Mouse (Mus musculus): Measurements from ENCODE around the gene Bbox1. TPM values are rescaled to one million over a fixed set of nuclear protein-coding genes. Genes with fewer than 3 reads are reported as not detected.

Bbox1 gene
- polyA plus RNA-seq, 1 experiment, result not detected

GRCm38 (mm10) chr2:110305358-110306283 is 8.7 kb downstream of the Bbox1 start:
- WGBS, result 88% methylated on average over 12 of the region's 12 CpGs
- no peak overlapping the region for H3K27ac ChIP-seq (ENCODE audit: insufficient read depth, low read length)
- H3K4me3 ChIP-seq (ENCODE audit: extremely low read depth, insufficient read depth, insufficient read length), result no peak overlapping the region
- no peak for DNase-seq (ENCODE audit: low read depth in 1 of 2, low spot score in 2 of 2)
- no peaks in the 10 kb centered on the region for H3K4me1 ChIP-seq (ENCODE audit: control insufficient read depth, insufficient read depth, insufficient read length)
- no peak for TF ChIP-seq POLR2A (IDR thresholded peaks at IDR 0.05; ENCODE audit: low read depth, low read length)
- no peak for TF ChIP-seq CTCF (IDR thresholded peaks at IDR 0.05; ENCODE audit: extremely low read depth, insufficient read depth, insufficient read length, insufficient replicate concordance)
- no peaks in the 10 kb centered on the region for H3K27me3 ChIP-seq (ENCODE audit: control insufficient read depth, insufficient read depth, low read length)
- H3K36me3 ChIP-seq (ENCODE audit: control insufficient read depth, insufficient read depth, low read length), result no peaks in the 10 kb centered on the region

GRCm38 (mm10) chr2:110302261-110302660 is 12.1 kb downstream of the Bbox1 start:
- WGBS, result 13% methylated on average over 2 of the region's 2 CpGs
- TF ChIP-seq POLR2A (IDR thresholded peaks at IDR 0.05; ENCODE audit: low read depth, low read length) (no peak), CTCF (IDR thresholded peaks at IDR 0.05; ENCODE audit: extremely low read depth, insufficient read depth, insufficient read length, insufficient replicate concordance) (no peak)
- DNase-seq (ENCODE audit: low read depth in 1 of 2, low spot score in 2 of 2), result no peak
- Histone ChIP-seq H3K4me1 (ENCODE audit: control insufficient read depth, insufficient read depth, insufficient read length) (no peaks in the 10 kb centered on the region), H3K27me3 (ENCODE audit: control insufficient read depth, insufficient read depth, low read length) (no peaks in the 10 kb centered on the region), H3K27ac (ENCODE audit: insufficient read depth, low read length) (no peak overlapping the region), H3K4me3 (ENCODE audit: extremely low read depth, insufficient read depth, insufficient read length) (no peak overlapping the region), H3K36me3 (ENCODE audit: control insufficient read depth, insufficient read depth, low read length) (no peaks in the 10 kb centered on the region)

- 82% methylated on average over 3 of the region's 3 CpGs for WGBS
- no peak overlapping the region for H3K4me3 ChIP-seq (ENCODE audit: extremely low read depth, insufficient read depth, insufficient read length)
- no peak for TF ChIP-seq POLR2A (IDR thresholded peaks at IDR 0.05; ENCODE audit: low read depth, low read length)
- TF ChIP-seq CTCF (IDR thresholded peaks at IDR 0.05; ENCODE audit: extremely low read depth, insufficient read depth, insufficient read length, insufficient replicate concordance), result no peak
- H3K27ac ChIP-seq (ENCODE audit: insufficient read depth, low read length), result no peak overlapping the region
- H3K27me3 ChIP-seq (ENCODE audit: control insufficient read depth, insufficient read depth, low read length), result no peaks in the 10 kb centered on the region
- no peaks in the 10 kb centered on the region for H3K4me1 ChIP-seq (ENCODE audit: control insufficient read depth, insufficient read depth, insufficient read length)
- no peaks in the 10 kb centered on the region for H3K36me3 ChIP-seq (ENCODE audit: control insufficient read depth, insufficient read depth, low read length)
- DNase-seq (ENCODE audit: low read depth in 1 of 2, low spot score in 2 of 2), result no peak
Observed at GRCm38 (mm10) chr2:110301314-110301713, 13.0 kb downstream of the Bbox1 start.

GRCm38 (mm10) chr2:110294927-110295326 is 19.4 kb downstream of the Bbox1 start:
- TF ChIP-seq POLR2A (IDR thresholded peaks at IDR 0.05; ENCODE audit: low read depth, low read length), result no peak
- TF ChIP-seq CTCF (IDR thresholded peaks at IDR 0.05; ENCODE audit: extremely low read depth, insufficient read depth, insufficient read length, insufficient replicate concordance), result no peak
- 66% methylated on average over 3 of the region's 3 CpGs for WGBS
- Histone ChIP-seq H3K36me3 (ENCODE audit: control insufficient read depth, insufficient read depth, low read length) (no peaks in the 10 kb centered on the region), H3K4me1 (ENCODE audit: control insufficient read depth, insufficient read depth, insufficient read length) (no peaks in the 10 kb centered on the region), H3K27ac (ENCODE audit: insufficient read depth, low read length) (no peak overlapping the region), H3K4me3 (ENCODE audit: extremely low read depth, insufficient read depth, insufficient read length) (no peak overlapping the region), H3K27me3 (ENCODE audit: control insufficient read depth, insufficient read depth, low read length) (no peaks in the 10 kb centered on the region)
- DNase-seq (ENCODE audit: low read depth in 1 of 2, low spot score in 2 of 2), result no peak

- Histone ChIP-seq H3K4me1 (ENCODE audit: control insufficient read depth, insufficient read depth, insufficient read length) (no peaks in the 10 kb centered on the region), H3K4me3 (ENCODE audit: extremely low read depth, insufficient read depth, insufficient read length) (no peak overlapping the region), H3K36me3 (ENCODE audit: control insufficient read depth, insufficient read depth, low read length) (no peaks in the 10 kb centered on the region), H3K27me3 (ENCODE audit: control insufficient read depth, insufficient read depth, low read length) (no peaks in the 10 kb centered on the region), H3K27ac (ENCODE audit: insufficient read depth, low read length) (no peak overlapping the region)
- 97% methylated on average over 1 of the region's 1 CpGs for WGBS
- DNase-seq (ENCODE audit: low read depth in 1 of 2, low spot score in 2 of 2), result no peak
- TF ChIP-seq CTCF (IDR thresholded peaks at IDR 0.05; ENCODE audit: extremely low read depth, insufficient read depth, insufficient read length, insufficient replicate concordance), result no peak
- TF ChIP-seq POLR2A (IDR thresholded peaks at IDR 0.05; ENCODE audit: low read depth, low read length), result no peak
Observed at GRCm38 (mm10) chr2:110287959-110288358, 26.4 kb downstream of the Bbox1 start.

- H3K4me1 ChIP-seq (ENCODE audit: control insufficient read depth, insufficient read depth, insufficient read length), result no peaks in the 10 kb centered on the region
- H3K27me3 ChIP-seq (ENCODE audit: control insufficient read depth, insufficient read depth, low read length), result no peaks in the 10 kb centered on the region
- H3K4me3 ChIP-seq (ENCODE audit: extremely low read depth, insufficient read depth, insufficient read length), result no peak overlapping the region
- no peaks in the 10 kb centered on the region for H3K36me3 ChIP-seq (ENCODE audit: control insufficient read depth, insufficient read depth, low read length)
- no peak overlapping the region for H3K27ac ChIP-seq (ENCODE audit: insufficient read depth, low read length)
- DNase-seq (ENCODE audit: low read depth in 1 of 2, low spot score in 2 of 2), result no peak
- TF ChIP-seq POLR2A (IDR thresholded peaks at IDR 0.05; ENCODE audit: low read depth, low read length) (no peak), CTCF (IDR thresholded peaks at IDR 0.05; ENCODE audit: extremely low read depth, insufficient read depth, insufficient read length, insufficient replicate concordance) (no peak)
- WGBS, result 83% methylated on average over 3 of the region's 3 CpGs
Observed at GRCm38 (mm10) chr2:110285829-110286504, 28.4 kb downstream of the Bbox1 start.
